Mouse (Mus musculus) stomach, postnatal 0 days (tissue): Measurements from ENCODE around the gene Depdc7. TPM values are rescaled to one million over a fixed set of nuclear protein-coding genes. Genes with fewer than 3 reads are reported as not detected.
A peak's percentile ranks its signal among the peaks of the same experiment; 100 is the strongest.

Experiments
- ATAC-seq: fragments of 200-750 bp; cut with Nextera tagmentation; 2 replicates; pipeline ENCODE4 v1.8.0; 2017; ENCODE audit not compliant: low FRiP score, low TSS enrichment
- DNase-seq: peaks from one replicate; pipeline ENCODE4 v3.0.0-alpha.2; 2016; ENCODE audit warnings: low spot score
- H3K27ac ChIP-seq: fragments of 300-500 bp; sonication (generic); replicated peaks from 2 replicates; pipeline ENCODE4 v1.5.1; 2014; ENCODE audit warnings: mild to moderate bottlenecking, control low read depth
- H3K27me3 ChIP-seq: fragments of 300-500 bp; sonication (generic); 2 replicates; pipeline ENCODE4 v1.6.1; 2014; ENCODE audit warnings: low read length; ENCODE audit not compliant: control insufficient read depth, insufficient read depth
- H3K36me3 ChIP-seq: fragments of 300-500 bp; sonication (generic); 2 replicates; pipeline ENCODE4 v1.6.1; 2014; ENCODE audit warnings: low read length, mixed read lengths; ENCODE audit not compliant: control insufficient read depth, insufficient read depth
- H3K4me1 ChIP-seq: fragments of 300-500 bp; sonication (generic); replicated peaks from 2 replicates; pipeline ENCODE4 v1.6.1; 2014; ENCODE audit warnings: antibody characterized with exemption; ENCODE audit not compliant: control insufficient read depth, insufficient read depth
- H3K4me2 ChIP-seq: fragments of 300-500 bp; sonication (generic); replicated peaks from 2 replicates; pipeline ENCODE4 v1.6.1; 2014; ENCODE audit warnings: low read depth, mild to moderate bottlenecking, control low read depth, moderate library complexity
- H3K4me3 ChIP-seq: fragments of 300-500 bp; sonication (generic); 2 replicates; pipeline ENCODE4 v1.5.1; 2014; ENCODE audit warnings: low read depth, low read length, control low read depth
- H3K9ac ChIP-seq: fragments of 300-500 bp; sonication (generic); 2 replicates; pipeline ENCODE4 v1.6.1; 2014; ENCODE audit warnings: mild to moderate bottlenecking, low read length, control low read depth, mixed read lengths
- H3K9me3 ChIP-seq: fragments of 300-500 bp; sonication (generic); 2 replicates; pipeline ENCODE4 v1.6.1; 2016; ENCODE audit warnings: low read length; ENCODE audit not compliant: control insufficient read depth
- CTCF ChIP-seq: IDR thresholded peaks from 2 replicates; pipeline ENCODE4 v1.5.1; 2016; ENCODE audit warnings: antibody characterized with exemption, low read depth, mild to moderate bottlenecking, moderate library complexity
- EP300 ChIP-seq: optimal IDR thresholded peaks from 2 replicates; pipeline ENCODE3; 2016; ENCODE audit warnings: antibody characterized with exemption
- WGBS: fragments of 180-500 bp; shearing (Covaris S2); extraction: QIAGEN DNeasy Blood & Tissue Kit; methylation state at CpG from one replicate; pipeline ENCODE4 v1.1.7; 2014; 5-methylcytosine and 5-hydroxymethylcytosine counted together
- polyA plus RNA-seq: library from polyadenylated mRNA; unstranded; fragments of >200 nt; fragmentation: Nextera tagmentation; extraction: Ambion mirVana; gene quantifications from 2 replicates; pipeline ENCODE4 v1.2.1, GENCODE M21; 2015

The Depdc7 gene
- polyA plus RNA-seq, result 7.3 and 7.4 TPM in 2 replicates

DNA sequence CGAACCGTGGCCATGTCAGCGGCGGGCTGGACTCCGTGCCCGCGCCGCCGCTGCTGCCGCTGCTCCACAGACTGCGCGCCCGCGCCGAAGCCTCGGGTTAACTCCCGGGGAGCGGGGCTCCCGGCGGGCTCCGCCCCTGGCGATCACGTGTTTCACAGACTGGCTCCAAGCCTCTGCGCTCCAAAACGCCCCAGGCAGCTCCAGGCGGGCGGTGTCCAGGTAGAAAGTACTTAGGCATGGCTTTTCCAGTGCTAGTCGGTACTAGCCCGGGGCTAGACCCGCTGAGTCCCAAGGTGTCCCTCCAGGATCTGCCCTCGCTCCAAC, at the start of gene Depdc7:
Gene Depdc7, minus strand, starts transcription at position 138 of the 324 bp plus-strand sequence.
- Histone ChIP-seq H3K27ac (peak within 1 kb of the TSS; percentile 56; the same call in 1 of the 2 replicates), H3K27me3 (no peaks in the 10 kb centered on the region), H3K9me3 (no peaks in the 10 kb centered on the region), H3K9ac (peak within 1 kb of the TSS; percentile 76), H3K36me3 (no peaks in the 10 kb centered on the region), H3K4me3 (peak within 1 kb of the TSS; percentile 79), H3K4me1 (no peaks in the 10 kb centered on the region), H3K4me2 (peak within 1 kb of the TSS; percentile 95)
- TF ChIP-seq CTCF, result no peak
- no peak for TF ChIP-seq EP300
- peak; percentile 93 for DNase-seq
- ATAC-seq, result peak; percentile 95
- under 1% methylated on average over 18 of the region's 31 CpGs for WGBS

- no peaks in the 10 kb centered on the region for H3K9me3 ChIP-seq
- H3K36me3 ChIP-seq, result peaks cover 11% of the 10 kb centered on the region
- no peak for DNase-seq
- no peak overlapping the region for H3K4me3 ChIP-seq
- H3K27ac ChIP-seq, result no peak overlapping the region
- H3K4me2 ChIP-seq, result no peak overlapping the region
- no peak overlapping the region for H3K9ac ChIP-seq
- H3K4me1 ChIP-seq, result no peaks in the 10 kb centered on the region
- no peak for ATAC-seq
- no peaks in the 10 kb centered on the region for H3K27me3 ChIP-seq
- 94% methylated on average over 1 of the region's 1 CpGs for WGBS
- TF ChIP-seq EP300, result no peak
- TF ChIP-seq CTCF, result peak; percentile 80
Observed at GRCm38 (mm10) chr2:104774763-104775162, 32.1 kb upstream of the Depdc7 start.

- DNase-seq (no peak), ATAC-seq (peak; percentile 61; the same call in 1 of the 2 replicates)
- no peak for TF ChIP-seq CTCF
- no peak for TF ChIP-seq EP300
- peaks cover 6% of the 10 kb centered on the region; the same call in 1 of the 2 replicates for H3K36me3 ChIP-seq
- H3K9ac ChIP-seq, result no peak overlapping the region
- no peaks in the 10 kb centered on the region for H3K9me3 ChIP-seq
- WGBS, result 85% methylated on average over 1 of the region's 1 CpGs
- no peak overlapping the region for H3K4me2 ChIP-seq
- no peak overlapping the region for H3K27ac ChIP-seq
- no peak overlapping the region for H3K4me3 ChIP-seq
- no peaks in the 10 kb centered on the region for H3K27me3 ChIP-seq
- no peaks in the 10 kb centered on the region for H3K4me1 ChIP-seq
Observed at GRCm38 (mm10) chr2:104768697-104769096, 26.0 kb upstream of the Depdc7 start.

GRCm38 (mm10) chr2:104764018-104764417, 21.3 kb upstream of the Depdc7 start:
- DNase-seq (no peak), ATAC-seq (no peak)
- Histone ChIP-seq H3K36me3 (no peaks in the 10 kb centered on the region), H3K27me3 (no peaks in the 10 kb centered on the region), H3K4me2 (no peak overlapping the region), H3K4me1 (no peaks in the 10 kb centered on the region), H3K9me3 (no peaks in the 10 kb centered on the region), H3K4me3 (no peak overlapping the region), H3K27ac (0 out of 2 replicates have a peak overlapping the region, but pooled peaks have one; percentile 13), H3K9ac (no peak overlapping the region)
- TF ChIP-seq CTCF (no peak), EP300 (no peak)
- 80% methylated on average over 4 of the region's 4 CpGs for WGBS

DNA sequence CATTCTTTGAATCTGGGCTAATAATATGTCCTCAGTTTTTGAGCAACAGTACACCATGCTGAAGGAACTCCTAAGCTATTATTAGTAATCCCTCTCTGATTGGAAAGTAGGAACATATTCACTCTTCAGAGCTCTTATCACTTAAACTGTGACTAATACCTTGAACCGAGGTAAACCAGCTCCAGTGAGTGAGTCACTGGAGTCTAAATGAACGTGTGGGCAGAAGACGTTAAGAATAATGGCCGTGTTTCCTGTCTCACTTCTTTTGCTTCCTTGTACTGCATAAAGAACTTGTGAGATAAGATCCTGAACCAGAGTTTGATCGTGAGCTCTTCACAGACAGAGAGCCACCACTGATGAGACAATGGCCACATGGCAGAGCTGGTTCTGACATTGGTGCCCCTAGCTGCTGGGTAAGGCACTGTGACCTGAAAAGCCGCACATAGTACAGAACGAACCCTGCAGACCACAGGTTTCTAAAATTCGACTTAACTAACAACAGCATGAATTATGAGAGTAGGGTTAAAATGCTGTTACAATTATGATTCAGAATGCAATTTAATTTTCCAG, 20.5 kb upstream of the Depdc7 start:
- no peak overlapping the region for H3K4me2 ChIP-seq
- ATAC-seq (peak; percentile 95), DNase-seq (peak; percentile 37)
- WGBS, result 61% methylated on average over 8 of the region's 8 CpGs
- H3K27ac ChIP-seq, result 0 out of 2 replicates have a peak overlapping the region, but pooled peaks have one; percentile 59
- H3K9ac ChIP-seq, result no peak overlapping the region
- no peak overlapping the region for H3K4me3 ChIP-seq
- no peaks in the 10 kb centered on the region for H3K36me3 ChIP-seq
- TF ChIP-seq EP300, result no peak
- peak; percentile 43; the same call in 1 of the 2 replicates for TF ChIP-seq CTCF
- no peaks in the 10 kb centered on the region for H3K9me3 ChIP-seq
- H3K27me3 ChIP-seq, result no peaks in the 10 kb centered on the region
- H3K4me1 ChIP-seq, result no peaks in the 10 kb centered on the region

DNA sequence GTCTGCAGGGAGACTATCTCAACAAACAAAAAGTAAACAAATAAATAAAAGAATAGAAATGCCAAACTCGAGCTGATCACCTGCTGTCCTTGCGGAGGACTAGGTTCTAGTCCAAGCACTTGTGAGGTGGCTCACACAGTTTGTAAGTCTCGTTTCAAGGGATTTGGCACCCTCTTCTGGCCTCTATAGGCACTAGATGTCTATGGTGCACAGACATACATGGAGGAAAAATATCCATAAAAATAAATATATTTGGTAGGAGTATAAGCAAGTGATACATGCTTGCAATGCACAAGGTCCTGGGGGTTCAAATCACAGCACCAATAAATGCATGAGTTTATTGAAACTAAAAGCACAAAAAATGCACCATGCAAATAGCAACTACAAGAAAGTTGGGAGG, 7.9 kb upstream of the Depdc7 start:
- Histone ChIP-seq H3K4me3 (no peak overlapping the region), H3K27me3 (no peaks in the 10 kb centered on the region), H3K27ac (no peak overlapping the region), H3K9ac (no peak overlapping the region), H3K4me2 (no peak overlapping the region), H3K9me3 (no peaks in the 10 kb centered on the region), H3K36me3 (no peaks in the 10 kb centered on the region), H3K4me1 (no peaks in the 10 kb centered on the region)
- DNase-seq (peak; percentile 22), ATAC-seq (no peak)
- 57% methylated on average over 3 of the region's 3 CpGs for WGBS
- TF ChIP-seq CTCF, result peak; percentile 75
- TF ChIP-seq EP300, result no peak
